Mouse (Mus musculus): Measurements from ENCODE around the gene Zc3h7b. TPM values are rescaled to one million over a fixed set of nuclear protein-coding genes. Genes with fewer than 3 reads are reported as not detected.

Zc3h7b gene
- total and polyA plus RNA-seq, 3 experiments, result 18.2 to 108 (median 41.5) TPM

GRCm38 (mm10) chr15:81839634-81840033 lies 94.8 kb downstream of the Zc3h7b start:
- no peaks in the 10 kb centered on the region for H3K9me3 ChIP-seq (replicated peaks; ENCODE audit: insufficient read depth, low read length)
- peaks cover 0 to 3% of the 10 kb centered on the region in 2 experiments; a peak in 1 of 4 replicates for H3K36me3 ChIP-seq (ENCODE audit: control insufficient read depth in 1 of 2, insufficient read depth in 2 of 2, low read length in 2 of 2)
- H3K4me1 ChIP-seq (ENCODE audit: control insufficient read depth in 1 of 2, insufficient read depth in 2 of 2, low read length in 2 of 2), result peaks cover 17 to 24% of the 10 kb centered on the region in 2 experiments
- no peak for TF ChIP-seq ZNF384 (IDR thresholded peaks at IDR 0.05; ENCODE audit: low read depth, low read length)
- no peak for TF ChIP-seq POLR2AphosphoS5 (IDR thresholded peaks at IDR 0.05; ENCODE audit: borderline replicate concordance, low read depth, low read length)
- no peak for TF ChIP-seq MEF2A (IDR thresholded peaks at IDR 0.05; ENCODE audit: extremely low read depth, insufficient replicate concordance, low read depth, low read length, poor library complexity, severe bottlenecking)
- TF ChIP-seq ZC3H11A (IDR thresholded peaks at IDR 0.05; ENCODE audit: low read depth, low read length), result no peak
- TF ChIP-seq NRF1 (IDR thresholded peaks at IDR 0.05; ENCODE audit: insufficient read depth, low read depth, low read length, poor library complexity, severe bottlenecking), result no peak
- no peak for TF ChIP-seq USF2 (IDR thresholded peaks at IDR 0.05; ENCODE audit: borderline replicate concordance in 1 of 2, insufficient read depth in 1 of 2, low read depth in 1 of 2, low read length in 2 of 2)
- TF ChIP-seq CTCF (IDR thresholded peaks at IDR 0.05 in 2 of 3, conservative IDR thresholded peaks at IDR 0.05 in 1 of 3; ENCODE audit: control insufficient read depth in 1 of 3, insufficient read depth in 1 of 3, low read depth in 2 of 3, low read length in 3 of 3, poor library complexity in 1 of 3, severe bottlenecking in 1 of 3), result no peak
- no peaks in the 10 kb centered on the region for H3K27me3 ChIP-seq (ENCODE audit: control insufficient read depth in 1 of 2, insufficient read depth in 2 of 2, low read length in 2 of 2)
- H3K79me2 ChIP-seq (ENCODE audit: control insufficient read depth, insufficient read depth, low read length, poor library complexity), result no peaks in the 10 kb centered on the region; the same call in 1 of the 2 replicates
- no peak for DNase-seq (ENCODE audit: low read depth, low spot score)
- no peak overlapping the region for H3K27ac ChIP-seq (ENCODE audit: control insufficient read depth, low read depth, low read length)
- H3K9ac ChIP-seq (ENCODE audit: control insufficient read depth, low read depth, low read length, poor library complexity, severe bottlenecking), result no peak overlapping the region
- H3K4me3 ChIP-seq (ENCODE audit: control insufficient read depth in 1 of 2, insufficient read depth in 1 of 2, low read depth in 2 of 2, low read length in 2 of 2), result no peak overlapping the region

GRCm38 (mm10) chr15:81840306-81840705 lies 95.4 kb downstream of the Zc3h7b start:
- no peak overlapping the region for H3K4me3 ChIP-seq (ENCODE audit: control insufficient read depth in 1 of 2, insufficient read depth in 1 of 2, low read depth in 2 of 2, low read length in 2 of 2)
- peaks cover 17 to 20% of the 10 kb centered on the region in 2 experiments for H3K4me1 ChIP-seq (ENCODE audit: control insufficient read depth in 1 of 2, insufficient read depth in 2 of 2, low read length in 2 of 2)
- no peaks in the 10 kb centered on the region for H3K9me3 ChIP-seq (replicated peaks; ENCODE audit: insufficient read depth, low read length)
- H3K36me3 ChIP-seq (ENCODE audit: control insufficient read depth in 1 of 2, insufficient read depth in 2 of 2, low read length in 2 of 2), result peaks cover 0 to 3% of the 10 kb centered on the region in 2 experiments; a peak in 1 of 4 replicates
- no peak for DNase-seq (ENCODE audit: low read depth, low spot score)
- no peaks in the 10 kb centered on the region for H3K27me3 ChIP-seq (ENCODE audit: control insufficient read depth in 1 of 2, insufficient read depth in 2 of 2, low read length in 2 of 2)
- TF ChIP-seq EP300 (IDR thresholded peaks at IDR 0.05; ENCODE audit: low read depth in 1 of 2, low read length in 2 of 2), result no peak
- TF ChIP-seq MXI1 (IDR thresholded peaks at IDR 0.05; ENCODE audit: low read depth, low read length), result no peak
- no peak for TF ChIP-seq ZC3H11A (IDR thresholded peaks at IDR 0.05; ENCODE audit: low read depth, low read length)
- no peak for TF ChIP-seq RAD21 (IDR thresholded peaks at IDR 0.05; ENCODE audit: low read depth, low read length)
- TF ChIP-seq POLR2AphosphoS5 (IDR thresholded peaks at IDR 0.05; ENCODE audit: borderline replicate concordance, low read depth, low read length), result no peak
- no peak for TF ChIP-seq MEF2A (IDR thresholded peaks at IDR 0.05; ENCODE audit: extremely low read depth, insufficient replicate concordance, low read depth, low read length, poor library complexity, severe bottlenecking)
- no peak for TF ChIP-seq POLR2AphosphoS2 (IDR thresholded peaks at IDR 0.05; ENCODE audit: low read length)
- no peak for TF ChIP-seq UBTF (IDR thresholded peaks at IDR 0.05; ENCODE audit: borderline replicate concordance, insufficient read depth, low read depth, low read length)
- TF ChIP-seq ZKSCAN1 (IDR thresholded peaks at IDR 0.05; ENCODE audit: low read depth, low read length), result no peak
- TF ChIP-seq USF1 (IDR thresholded peaks at IDR 0.05; ENCODE audit: low read depth, low read length), result no peak
- no peak for TF ChIP-seq GATA1 (IDR thresholded peaks at IDR 0.05; ENCODE audit: low read depth, low read length)
- no peak for TF ChIP-seq TCF12 (IDR thresholded peaks at IDR 0.05; ENCODE audit: low read depth, low read length)
- TF ChIP-seq USF2 (IDR thresholded peaks at IDR 0.05; ENCODE audit: borderline replicate concordance in 1 of 2, insufficient read depth in 1 of 2, low read depth in 1 of 2, low read length in 2 of 2), result no peak
- TF ChIP-seq JUND (IDR thresholded peaks at IDR 0.05; ENCODE audit: low read depth, low read length), result no peak
- TF ChIP-seq MYC (IDR thresholded peaks at IDR 0.05; ENCODE audit: low read depth, low read length), result no peak
- TF ChIP-seq ZNF384 (IDR thresholded peaks at IDR 0.05; ENCODE audit: low read depth, low read length), result no peak
- no peak overlapping the region for H3K27ac ChIP-seq (ENCODE audit: control insufficient read depth, low read depth, low read length)
- H3K9ac ChIP-seq (ENCODE audit: control insufficient read depth, low read depth, low read length, poor library complexity, severe bottlenecking), result no peak overlapping the region
- no peaks in the 10 kb centered on the region; the same call in 1 of the 2 replicates for H3K79me2 ChIP-seq (ENCODE audit: control insufficient read depth, insufficient read depth, low read length, poor library complexity)
